Mouse (Mus musculus): ENCODE results near the gene Prss35. TPM values are rescaled to one million over a fixed set of nuclear protein-coding genes. Genes with fewer than 3 reads are reported as not detected.

Prss35 gene
- total RNA-seq, 2 experiments from 2014 or later: 153 to 823 TPM

DNA sequence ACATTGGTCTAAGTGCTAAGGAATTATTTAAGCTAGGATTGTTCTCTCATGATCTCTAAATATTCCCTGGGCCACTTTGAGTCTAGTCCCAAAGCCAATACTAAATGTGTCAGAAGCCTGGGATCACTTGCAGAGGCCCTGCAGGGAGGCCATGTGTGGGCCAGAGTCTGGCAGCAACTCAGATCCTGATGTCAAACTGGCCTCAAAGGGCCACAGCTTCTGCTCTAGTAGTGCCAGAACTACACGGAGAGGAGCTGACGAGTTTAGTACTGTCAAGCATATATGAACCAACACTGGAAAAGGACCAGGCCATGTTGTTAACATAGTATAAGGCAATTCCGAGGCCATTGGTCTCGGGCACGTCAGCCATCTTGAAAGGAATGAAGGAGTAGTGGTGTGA lies 54.7 kb downstream of the Prss35 start:
- DNase-seq: no peak

GRCm38 (mm10) chr9:86798686-86799085 lies 55.2 kb downstream of the Prss35 start:
- no peak for DNase-seq

DNA sequence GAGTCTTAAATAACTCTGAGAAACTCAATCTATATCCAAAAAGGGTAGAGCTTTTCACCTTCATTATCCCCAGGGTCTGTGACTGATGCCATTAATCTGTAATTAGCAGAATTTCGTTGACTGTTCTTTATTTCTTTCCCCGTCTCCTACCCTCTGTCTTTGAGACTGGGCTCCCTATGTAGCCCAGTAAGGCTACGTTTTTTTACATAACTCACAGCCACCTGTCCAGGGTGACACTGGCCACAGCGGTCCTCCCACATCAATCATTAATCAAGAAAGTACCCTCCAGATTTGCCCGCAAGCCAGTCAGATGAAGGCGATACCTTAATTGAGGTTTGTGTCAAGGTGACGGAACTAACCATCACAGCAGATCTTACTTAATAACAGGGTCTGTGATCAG lies 55.6 kb downstream of the Prss35 start:
- DNase-seq: no peak

GRCm38 (mm10) chr9:86800600-86801163 lies 57.2 kb downstream of the Prss35 start:
- DNase-seq: peak; percentile 13 to 41

Other genes with a start within 250 kb of the Prss35 start
- gene Pgm3, start 171.8 kb upstream of the Prss35 start, total RNA-seq (2021): 10 to 100 TPM; 27.8 to 46.9 TPM
- gene Rwdd2a, start 171.7 kb upstream of the Prss35 start, total RNA-seq (2021): 10 to 100 TPM in 1 of 2 experiments, 1 to 10 TPM in 1; 3.3 to 16.4 TPM
- gene Me1, start 47.7 kb upstream of the Prss35 start, total RNA-seq (2021): 1,000 to 10,000 TPM; 1,431 to 2,044 TPM
- 10 to 100 TPM; 30.2 to 60.4 TPM for gene Snap91, start 137.0 kb downstream of the Prss35 start, total RNA-seq (2021)

All from adrenal gland, postnatal 36 days (tissue).